Mouse (Mus musculus): ENCODE data around the gene Gm28553.
"Not testable (repeated sequence)": the region's sequence is repeated elsewhere in the genome, so short reads cannot be mapped to it uniquely, and the experiment has no call there.

Gm28553 gene

GRCm38 (mm10) chrY:48856197-48856596, at the start of gene Gm28553:
Gm28553 (plus strand) TSS chrY:48856497.
- DNase-seq (ENCODE audit: low read depth) = not testable (repeated sequence)

All from induced T-regulatory cell, adult 2 months (primary cell).